ENCODE assay signal across 15 mouse cellular contexts in genomic region chr7:19532240-19532639, GRCm38 (mm10). TPM values are rescaled to one million over a fixed set of nuclear protein-coding genes. Genes with fewer than 3 reads are reported as not detected.
"Had no signal": no experiment of that assay in that cellular context is flagged by ENCODE, and none has a peak within 500 bp of the region (broad histone marks: within the 10 kb centered on the region; RNA-seq: fewer than 3 reads in every experiment).

No protein-coding gene starts in this region.

- H3K4me3 ChIP-seq: liver, embryonic 13.5 days; midbrain, embryonic 15.5 days; neural tube, embryonic 15.5 days had no signal

- H3K4me2 ChIP-seq: liver, embryonic 13.5 days; midbrain, embryonic 15.5 days; neural tube, embryonic 15.5 days had no signal

- H3K27ac ChIP-seq: liver, embryonic 13.5 days; midbrain, embryonic 15.5 days; neural tube, embryonic 15.5 days had no signal

- H3K4me1 ChIP-seq: liver, embryonic 13.5 days; midbrain, embryonic 15.5 days had no signal

- H3K9me3 ChIP-seq: liver, embryonic 13.5 days; midbrain, embryonic 15.5 days; neural tube, embryonic 15.5 days had no signal

- DNase-seq: kidney, adult 8-10 months; kidney, postnatal 25 days; layer of hippocampus, adult 9-11 months; layer of hippocampus, postnatal 36 days; liver; liver, embryonic 13.5 days; liver, postnatal 0 days; lung, postnatal 36 days; right cerebral cortex, adult 18-20 months; right cerebral cortex, postnatal 25 days; thymus, postnatal 36 days had no signal

- H3K9ac ChIP-seq: liver, embryonic 13.5 days; liver, postnatal 0 days; midbrain, embryonic 15.5 days; neural tube, embryonic 15.5 days had no signal

- ATAC-seq: intestine, postnatal 0 days; liver, postnatal 0 days; midbrain, embryonic 15.5 days had no signal

- H3K27me3 ChIP-seq: liver, embryonic 13.5 days; midbrain, embryonic 15.5 days; neural tube, embryonic 15.5 days had no signal

RNA-seq across cellular contexts. Expression of gene Nkpd1, which starts 14.6 kb away (rescaled TPM):
- total RNA-seq: monocyte, adult 5-6 weeks had no signal
- polyA plus RNA-seq: intestine, postnatal 0 days; liver, embryonic 13.5 days; liver, postnatal 0 days had no signal
